Mouse (Mus musculus) intestine, embryonic 14.5 days (tissue): ENCODE results near the gene Cbs. TPM values are rescaled to one million over a fixed set of nuclear protein-coding genes. Genes with fewer than 3 reads are reported as not detected.
"Not testable (repeated sequence)": the region's sequence is repeated elsewhere in the genome, so short reads cannot be mapped to it uniquely, and the experiment has no call there.

ENCODE experiments used
- ATAC-seq: fragments of 200-750 bp; cut with Nextera tagmentation; replicated peaks from 2 replicates; pipeline ENCODE4 v1.8.0; 2017; ENCODE audit warnings: low read depth, moderate number of reproducible peaks, moderate TSS enrichment, moderate library complexity; ENCODE audit not compliant: low FRiP score, low TSS enrichment
- DNase-seq: peaks from one replicate; pipeline ENCODE4 v3.0.0-alpha.2; 2018; ENCODE audit warnings: low spot score
- H3K27ac ChIP-seq: fragments of 300-500 bp; sonication (generic); 2 replicates; pipeline ENCODE4 v1.5.1; 2014; ENCODE audit warnings: low read depth, mild to moderate bottlenecking, control low read depth
- H3K27me3 ChIP-seq: fragments of 300-500 bp; sonication (generic); replicated peaks from 2 replicates; pipeline ENCODE4 v1.6.1; 2014; ENCODE audit warnings: low read length, control low read depth; ENCODE audit not compliant: control insufficient read depth, insufficient read depth
- H3K36me3 ChIP-seq: fragments of 300-500 bp; sonication (generic); 2 replicates; pipeline ENCODE4 v1.6.1; 2014; ENCODE audit warnings: low read length, control low read depth; ENCODE audit not compliant: control insufficient read depth, insufficient read depth
- H3K4me1 ChIP-seq: fragments of 300-500 bp; sonication (generic); replicated peaks from 2 replicates; pipeline ENCODE4 v1.6.1; 2014; ENCODE audit warnings: low read length, control low read depth, mixed read lengths; ENCODE audit not compliant: control insufficient read depth, insufficient read depth
- H3K4me2 ChIP-seq: fragments of 300-500 bp; sonication (generic); 2 replicates; pipeline ENCODE4 v1.6.1; 2014; ENCODE audit warnings: low read length
- H3K4me3 ChIP-seq: fragments of 300-500 bp; sonication (generic); 2 replicates; pipeline ENCODE4 v1.5.1; 2014; ENCODE audit warnings: low read depth, low read length, control low read depth, mixed read lengths
- H3K9ac ChIP-seq: fragments of 300-500 bp; sonication (generic); 2 replicates; pipeline ENCODE4 v1.6.1; 2014; ENCODE audit warnings: mild to moderate bottlenecking, low read length
- H3K9me3 ChIP-seq: fragments of 300-500 bp; sonication (generic); 2 replicates; pipeline ENCODE4 v1.6.1; 2016; ENCODE audit warnings: low read length, control low read depth; ENCODE audit not compliant: control insufficient read depth
- WGBS: fragments of 180-500 bp; shearing (Covaris S2); extraction: QIAGEN DNeasy Blood & Tissue Kit; methylation state at CpG from one replicate; pipeline ENCODE4 v1.1.7; 2014; 5-methylcytosine and 5-hydroxymethylcytosine counted together
- polyA plus RNA-seq: library from polyadenylated mRNA; unstranded; fragments of >200 nt; fragmentation: Nextera tagmentation; extraction: Ambion mirVana; gene quantifications from 2 replicates; pipeline ENCODE4 v1.2.1, GENCODE M21; 2014

Gene Cbs
- polyA plus RNA-seq, 1 experiment from 2014 or later: 5.9 TPM

- H3K4me2 ChIP-seq: no peak overlapping the region
- no peaks in the 10 kb centered on the region for H3K9me3 ChIP-seq
- no peak overlapping the region for H3K9ac ChIP-seq
- no peak for DNase-seq
- no peaks in the 10 kb centered on the region for H3K4me1 ChIP-seq
- H3K27me3 ChIP-seq: no peaks in the 10 kb centered on the region
- no peak overlapping the region for H3K27ac ChIP-seq
- 85% methylated on average over 3 of the region's 3 CpGs for WGBS
- no peak for ATAC-seq
- H3K4me3 ChIP-seq: no peak overlapping the region
- peaks cover 24% of the 10 kb centered on the region for H3K36me3 ChIP-seq
Observed at GRCm38 (mm10) chr17:31609895-31610294, 27.1 kb downstream of the Cbs start.

GRCm38 (mm10) chr17:31609173-31609572, 27.9 kb downstream of the Cbs start:
- not testable (repeated sequence) for H3K4me2 ChIP-seq, H3K27ac ChIP-seq, H3K4me3 ChIP-seq, H3K4me1 ChIP-seq, H3K27me3 ChIP-seq, DNase-seq, H3K9ac ChIP-seq, H3K9me3 ChIP-seq, ATAC-seq
- H3K36me3 ChIP-seq: peaks cover 29% of the 10 kb centered on the region
- WGBS: 90% methylated on average over 3 of the region's 3 CpGs

- Histone ChIP-seq H3K36me3 (peaks cover 44% of the 10 kb centered on the region), H3K27ac (no peak overlapping the region), H3K4me3 (no peak overlapping the region), H3K9me3 (no peaks in the 10 kb centered on the region), H3K4me2 (no peak overlapping the region), H3K27me3 (no peaks in the 10 kb centered on the region), H3K9ac (no peak overlapping the region), H3K4me1 (no peaks in the 10 kb centered on the region)
- ATAC-seq (no peak), DNase-seq (no peak)
- 81% methylated on average over 8 of the region's 8 CpGs for WGBS
Observed at GRCm38 (mm10) chr17:31607256-31607951, 29.6 kb downstream of the Cbs start.

- no peaks in the 10 kb centered on the region for H3K4me1 ChIP-seq
Observed at GRCm38 (mm10) chr17:31606424-31606823, 30.6 kb downstream of the Cbs start.

GRCm38 (mm10) chr17:31598593-31598992, 38.4 kb downstream of the Cbs start:
- DNase-seq (no peak), ATAC-seq (no peak)
- WGBS: 92% methylated on average over 8 of the region's 8 CpGs
- no peaks in the 10 kb centered on the region for H3K9me3 ChIP-seq
- H3K9ac ChIP-seq: no peak overlapping the region
- no peak overlapping the region for H3K4me2 ChIP-seq
- H3K27me3 ChIP-seq: no peaks in the 10 kb centered on the region
- no peak overlapping the region for H3K27ac ChIP-seq
- peaks cover 70% of the 10 kb centered on the region for H3K36me3 ChIP-seq
- no peaks in the 10 kb centered on the region for H3K4me1 ChIP-seq
- no peak overlapping the region for H3K4me3 ChIP-seq

More at GRCm38 (mm10) chr17:31606424-31606823, 30.6 kb downstream of the Cbs start:
- ATAC-seq (no peak), DNase-seq (no peak)
- H3K4me2 ChIP-seq: no peak overlapping the region
- no peaks in the 10 kb centered on the region for H3K9me3 ChIP-seq
- peaks cover 52% of the 10 kb centered on the region for H3K36me3 ChIP-seq
- no peak overlapping the region for H3K4me3 ChIP-seq
- no peak overlapping the region for H3K27ac ChIP-seq
- no peaks in the 10 kb centered on the region for H3K27me3 ChIP-seq
- H3K9ac ChIP-seq: no peak overlapping the region
- WGBS: 83% methylated on average over 7 of the region's 7 CpGs

- DNase-seq: no peak
- Histone ChIP-seq H3K36me3 (peaks cover 64% of the 10 kb centered on the region), H3K9me3 (no peaks in the 10 kb centered on the region), H3K27ac (no peak overlapping the region), H3K4me1 (no peaks in the 10 kb centered on the region), H3K4me3 (no peak overlapping the region), H3K27me3 (no peaks in the 10 kb centered on the region), H3K4me2 (no peak overlapping the region), H3K9ac (no peak overlapping the region)
- ATAC-seq: no peak
- 90% methylated on average over 9 of the region's 9 CpGs for WGBS
Observed at GRCm38 (mm10) chr17:31597957-31598356, 39.1 kb downstream of the Cbs start.

GRCm38 (mm10) chr17:31595077-31595476, 42.0 kb downstream of the Cbs start:
- no peaks in the 10 kb centered on the region for H3K27me3 ChIP-seq
- no peak for DNase-seq
- H3K36me3 ChIP-seq: peaks cover 74% of the 10 kb centered on the region
- H3K9ac ChIP-seq: no peak overlapping the region
- H3K4me2 ChIP-seq: no peak overlapping the region
- H3K4me1 ChIP-seq: no peaks in the 10 kb centered on the region
- no peaks in the 10 kb centered on the region for H3K9me3 ChIP-seq
- no peak overlapping the region for H3K4me3 ChIP-seq
- ATAC-seq: no peak
- 82% methylated on average over 5 of the region's 5 CpGs for WGBS
- H3K27ac ChIP-seq: no peak overlapping the region

- no peak overlapping the region for H3K27ac ChIP-seq
- peaks cover 70% of the 10 kb centered on the region for H3K36me3 ChIP-seq
- DNase-seq: no peak
- no peak for ATAC-seq
- no peaks in the 10 kb centered on the region for H3K9me3 ChIP-seq
- 79% methylated on average over 7 of the region's 7 CpGs for WGBS
- no peak overlapping the region for H3K4me3 ChIP-seq
- no peak overlapping the region for H3K9ac ChIP-seq
- no peaks in the 10 kb centered on the region for H3K4me1 ChIP-seq
- no peaks in the 10 kb centered on the region for H3K27me3 ChIP-seq
- H3K4me2 ChIP-seq: no peak overlapping the region
Observed at GRCm38 (mm10) chr17:31594590-31594989, 42.4 kb downstream of the Cbs start.

GRCm38 (mm10) chr17:31590846-31591245, 46.2 kb downstream of the Cbs start:
- no peak overlapping the region for H3K4me2 ChIP-seq
- no peak for ATAC-seq

More at GRCm38 (mm10) chr17:31590846-31591245, 46.2 kb downstream of the Cbs start:
- WGBS: 90% methylated on average over 11 of the region's 11 CpGs
- DNase-seq: no peak
- Histone ChIP-seq H3K27ac (no peak overlapping the region), H3K4me1 (no peaks in the 10 kb centered on the region), H3K27me3 (no peaks in the 10 kb centered on the region), H3K9ac (no peak overlapping the region), H3K9me3 (no peaks in the 10 kb centered on the region), H3K36me3 (peaks cover 54% of the 10 kb centered on the region), H3K4me3 (no peak overlapping the region)
